Mouse (Mus musculus): ENCODE data around the gene Hsph1.

The Hsph1 gene

GRCm38 (mm10) chr5:149636075-149636920, at the start of gene Hsph1:
Gene Hsph1, minus strand, starts transcription at chr5:149636376.
- peak; percentile 100 for DNase-seq

DNA sequence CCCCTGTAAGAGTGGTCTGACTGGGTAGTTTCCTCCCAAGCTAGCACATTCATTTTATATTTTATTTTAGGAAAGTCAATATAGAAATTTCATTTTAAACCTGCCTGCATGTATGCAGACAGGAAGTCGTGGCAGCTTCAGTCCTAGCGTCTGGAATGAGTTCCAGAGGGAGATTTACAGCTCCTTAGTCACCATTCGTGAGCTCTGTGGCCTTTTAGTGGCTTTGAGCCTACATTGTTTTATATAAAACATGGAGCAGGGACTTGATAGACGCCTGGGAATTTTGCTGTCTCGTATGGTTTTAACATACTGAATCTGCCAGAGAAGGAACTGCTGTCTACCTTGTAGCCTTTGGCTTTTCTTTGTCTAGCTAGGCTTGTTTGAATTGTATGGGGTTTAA, 44.8 kb upstream of the Hsph1 start:
- no peak for DNase-seq

DNA sequence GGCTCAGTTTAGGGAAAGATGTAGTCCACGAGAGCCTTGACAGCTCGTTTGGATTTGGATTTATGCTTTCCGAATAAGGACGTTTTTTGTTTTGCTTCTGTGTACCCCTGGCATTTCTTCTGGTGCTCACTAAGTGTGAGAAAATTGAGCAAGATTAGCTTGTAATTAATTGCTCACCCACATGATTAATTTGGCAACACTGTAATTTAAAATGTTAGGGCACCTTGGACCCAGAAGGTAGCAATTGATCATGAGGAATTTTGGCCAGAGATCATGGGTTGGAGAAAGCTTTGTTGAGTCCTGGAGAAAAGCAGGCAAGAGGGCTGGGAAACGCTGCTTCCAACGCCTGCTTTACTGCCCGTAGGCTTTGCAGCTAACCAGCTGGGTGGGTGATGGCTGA, 43.7 kb upstream of the Hsph1 start:
- no peak for DNase-seq

- peak; percentile 7 to 12 for DNase-seq
These were observed 43.2 kb upstream of the Hsph1 start for GRCm38 (mm10) chr5:149679362-149679761.

DNA sequence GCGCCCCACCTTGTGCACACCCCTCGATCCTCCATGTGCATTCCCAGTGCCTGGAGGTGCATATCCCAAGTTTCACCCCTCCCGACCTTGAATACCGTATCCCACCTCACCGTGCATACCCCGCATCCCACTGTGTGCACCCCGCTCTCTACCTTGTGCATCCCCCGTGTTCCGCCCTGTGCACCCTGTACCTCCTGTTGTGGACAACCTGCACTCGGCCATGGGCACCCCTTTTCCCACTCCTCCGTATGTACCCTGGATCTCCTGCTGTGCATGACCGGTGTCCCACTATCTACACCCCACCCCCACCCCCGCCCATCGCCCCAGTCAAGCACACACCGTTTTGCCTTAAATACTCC, 42.8 kb upstream of the Hsph1 start:
- peak in 1 of 2 experiments; percentile 21 for DNase-seq

DNA sequence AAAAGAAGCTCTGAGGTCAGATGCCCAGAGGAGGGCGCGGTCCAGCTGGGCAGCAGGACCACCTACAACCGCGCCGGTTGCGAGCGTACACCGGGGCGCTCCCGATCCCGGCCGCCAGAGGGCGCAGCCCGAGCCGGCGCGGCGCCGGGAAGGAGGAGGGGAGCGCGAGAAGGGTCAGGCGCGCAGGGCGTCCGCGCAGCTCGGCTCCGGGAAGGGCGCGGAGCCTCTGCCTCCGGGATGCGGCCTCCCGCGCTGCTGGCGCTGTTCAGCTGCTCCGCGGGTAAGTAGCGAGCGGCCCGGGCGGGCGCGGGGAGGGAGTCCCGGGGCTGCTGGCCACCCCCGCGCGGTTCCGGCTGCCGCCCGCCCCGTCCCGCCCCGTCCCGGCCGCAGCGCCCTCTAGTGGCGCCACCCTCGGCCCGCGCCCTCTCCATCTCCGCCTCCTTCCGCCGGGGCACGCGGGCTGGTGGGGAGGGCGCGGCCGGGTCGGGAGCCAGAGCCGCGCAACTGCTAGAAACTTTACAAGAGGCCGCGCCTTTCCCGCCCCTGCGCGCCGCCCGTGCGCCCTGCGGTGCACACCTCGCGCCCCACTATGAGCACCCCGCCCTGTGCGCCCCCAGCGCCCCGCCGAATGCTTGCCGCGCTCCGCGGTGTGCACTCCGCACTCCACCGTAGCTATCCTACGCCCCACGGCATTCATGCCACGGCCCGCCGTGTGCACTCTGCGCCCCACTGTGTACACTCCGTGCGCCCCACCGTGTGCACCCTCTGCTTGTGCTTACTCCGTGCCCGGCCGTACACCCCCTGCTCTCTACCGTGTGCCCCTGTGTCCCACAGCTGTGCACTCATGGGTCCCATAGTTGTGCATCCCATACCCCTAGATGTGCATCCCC, 42.2 kb upstream of the Hsph1 start, which contains the start of gene B3glct:
TSS of gene B3glct (plus strand) at position 131 of the 890 bp plus-strand sequence.
- DNase-seq = peak; percentile 87 to 92

DNA sequence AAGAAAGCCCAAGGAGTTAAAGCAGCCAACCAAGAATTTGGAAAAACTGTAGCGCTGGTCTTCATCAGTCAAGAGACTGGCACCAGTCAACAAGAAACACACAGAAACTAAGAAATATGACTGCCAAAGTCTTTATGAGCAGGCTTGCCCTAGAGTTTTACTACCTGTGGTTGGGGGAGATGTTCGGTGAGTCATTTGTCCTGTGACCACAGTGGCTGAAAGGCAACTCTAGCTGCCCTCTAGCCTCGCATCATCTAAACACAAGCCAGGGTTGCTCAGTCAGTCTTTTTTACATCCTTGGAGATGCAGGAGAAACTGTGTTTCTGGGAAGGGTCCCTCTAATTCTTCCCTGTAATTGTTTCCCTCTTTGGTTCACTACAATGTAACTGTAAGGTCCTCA, 41.0 kb upstream of the Hsph1 start:
- no peak for DNase-seq

DNA sequence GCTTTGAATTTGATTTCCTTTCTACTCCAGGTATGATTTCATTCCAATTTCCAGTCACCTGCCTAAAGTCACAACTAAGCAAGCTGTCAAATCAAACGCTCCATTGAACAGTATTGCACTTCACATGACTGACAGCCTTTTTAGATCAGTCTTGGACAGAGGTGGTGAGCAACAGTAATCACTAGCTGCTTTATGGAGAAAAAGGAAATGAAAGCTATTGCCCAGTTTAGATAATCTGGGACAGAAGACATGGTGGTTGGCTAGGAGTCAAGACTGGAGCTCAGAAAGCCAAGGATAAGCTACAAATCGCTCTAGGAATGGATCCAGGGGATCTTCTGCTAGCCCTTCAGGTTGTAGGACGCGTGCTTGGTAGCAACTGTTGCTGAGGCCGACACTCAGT, 27.2 kb upstream of the Hsph1 start:
- no peak for DNase-seq

DNA sequence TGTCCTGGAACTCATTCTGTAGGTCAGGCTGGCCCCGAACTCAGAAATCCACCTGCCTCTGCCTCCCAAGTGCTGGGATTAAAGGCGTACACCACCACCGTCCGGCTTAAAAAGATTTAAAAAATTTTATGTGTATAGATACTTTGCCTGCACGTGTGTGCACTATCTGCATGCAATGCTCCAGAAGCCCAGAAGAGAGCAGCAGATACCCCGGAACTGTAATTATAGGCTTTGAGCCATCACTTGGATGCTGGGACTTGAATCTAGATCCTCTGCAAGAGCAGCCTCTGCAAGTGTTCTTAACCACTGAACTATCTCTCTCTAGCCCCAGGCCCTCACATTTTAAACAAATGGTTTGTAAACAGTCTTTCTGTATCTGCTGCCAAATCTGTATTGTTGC, 26.8 kb upstream of the Hsph1 start:
- no peak for DNase-seq

DNA sequence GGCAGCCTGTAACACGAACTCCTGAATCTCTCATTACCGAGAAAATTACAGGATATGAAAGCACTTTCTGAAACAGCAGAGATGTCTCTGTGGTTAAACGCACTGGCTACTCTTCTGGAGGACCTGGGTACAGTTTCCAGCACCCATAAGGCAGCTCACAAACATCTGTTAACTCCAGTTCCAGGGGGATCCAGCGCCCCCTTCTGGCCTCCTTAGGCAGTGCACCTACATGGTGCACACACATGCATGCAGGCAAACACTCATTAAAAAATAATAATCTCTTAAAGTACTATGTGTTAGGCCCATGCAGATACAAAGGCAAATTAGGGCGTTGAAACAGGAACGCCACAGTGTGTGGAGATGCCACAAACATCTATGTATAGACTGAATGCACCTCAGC, 25.3 kb upstream of the Hsph1 start:
- no peak for DNase-seq

DNA sequence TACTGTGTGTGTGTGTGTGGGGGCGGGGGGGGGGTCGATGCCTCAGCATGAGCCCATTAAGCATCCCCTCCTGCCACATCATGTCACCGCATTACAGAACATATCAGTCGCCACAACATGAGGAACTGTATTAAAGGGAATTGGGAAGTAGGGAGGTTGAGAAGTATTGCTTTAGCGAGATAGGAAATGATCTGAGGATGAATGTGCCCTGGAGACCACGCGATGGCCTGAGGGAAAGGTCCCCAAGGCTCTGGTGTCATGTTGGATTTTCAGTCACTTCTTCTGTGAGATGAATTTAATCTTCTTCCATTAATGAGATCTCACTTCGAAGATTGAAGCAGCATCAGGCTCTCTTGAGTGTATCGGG, 23.2 kb upstream of the Hsph1 start:
- no peak for DNase-seq

DNA sequence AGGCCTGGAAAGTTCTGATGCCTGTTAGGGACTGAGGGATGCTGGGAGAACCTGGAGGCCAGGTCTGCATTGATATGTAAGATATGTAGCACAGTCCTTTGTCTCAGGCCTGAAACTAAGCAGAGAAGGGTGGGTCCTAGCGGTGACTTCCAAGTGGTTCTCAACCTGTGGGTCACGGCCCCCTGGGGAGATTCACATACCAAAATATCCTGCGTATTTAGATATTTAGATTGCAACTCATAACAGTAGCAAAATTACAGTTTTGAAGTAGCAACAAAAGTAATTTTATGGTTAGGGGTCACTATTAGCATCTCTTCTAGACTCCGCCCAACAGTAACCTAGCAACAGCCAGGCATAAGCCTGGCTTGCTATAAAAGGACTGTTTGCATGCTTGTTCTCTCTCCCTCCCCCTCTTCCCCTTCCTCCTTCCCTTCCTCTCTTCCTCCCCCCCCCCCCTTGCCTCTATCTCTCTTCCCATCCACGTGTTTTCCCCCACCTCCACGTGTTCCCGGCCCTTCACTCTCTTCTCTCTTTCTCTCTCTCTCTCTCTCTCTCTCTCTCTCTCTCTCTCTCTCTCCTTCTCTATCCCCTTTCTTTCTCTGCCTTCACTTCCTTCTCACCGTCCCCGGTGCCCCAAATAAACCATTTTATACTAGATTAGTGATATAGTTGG, 22.7 kb upstream of the Hsph1 start:
- DNase-seq = no peak

- no peak for DNase-seq
These were observed 21.8 kb upstream of the Hsph1 start for GRCm38 (mm10) chr5:149658022-149658421.

DNA sequence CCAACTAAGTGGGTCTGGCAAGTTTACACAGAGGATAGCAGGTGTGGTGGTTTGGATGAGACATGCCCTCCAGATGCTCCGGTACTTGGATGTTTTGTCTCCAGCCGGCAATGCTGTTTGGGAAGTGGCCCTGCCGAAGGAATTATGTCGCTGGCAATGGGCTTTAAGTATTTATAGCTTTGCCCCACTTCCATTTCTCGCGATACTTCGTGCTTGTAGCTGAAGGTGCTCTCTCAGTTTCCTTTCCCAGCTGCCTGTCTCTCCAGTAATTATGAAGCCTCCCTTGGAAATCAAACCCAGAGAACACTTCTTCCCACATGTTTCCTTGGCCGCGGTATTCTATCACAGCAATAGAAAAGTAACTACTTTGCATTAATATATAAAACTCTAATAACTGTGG, 19.5 kb upstream of the Hsph1 start:
- DNase-seq = no peak

- DNase-seq = no peak
These were observed 14.0 kb upstream of the Hsph1 start for GRCm38 (mm10) chr5:149650179-149650553.

- no peak for DNase-seq
These were observed 13.5 kb upstream of the Hsph1 start for GRCm38 (mm10) chr5:149649499-149650178.

GRCm38 (mm10) chr5:149648895-149649406, 12.8 kb upstream of the Hsph1 start:
- no peak for DNase-seq

DNA sequence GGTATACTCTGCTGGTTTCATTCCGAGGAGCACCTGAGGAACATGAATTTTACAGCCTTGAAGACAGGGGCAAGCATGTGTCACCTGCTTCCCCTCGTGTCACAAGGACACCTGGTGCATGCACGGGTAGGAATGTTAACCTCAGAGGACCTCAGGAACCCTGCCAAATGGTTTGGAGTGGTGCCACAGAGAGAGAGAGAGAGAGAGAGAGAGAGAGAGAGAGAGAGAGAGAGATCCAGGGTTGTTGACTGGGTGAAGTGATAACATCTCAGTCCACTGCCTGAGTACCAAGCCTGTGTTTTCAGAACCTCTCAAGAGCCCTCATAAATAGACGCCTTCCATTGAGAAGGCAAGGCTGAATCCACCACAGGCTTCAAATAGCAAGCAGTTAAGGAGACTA, 12.0 kb upstream of the Hsph1 start:
- DNase-seq = no peak

DNA sequence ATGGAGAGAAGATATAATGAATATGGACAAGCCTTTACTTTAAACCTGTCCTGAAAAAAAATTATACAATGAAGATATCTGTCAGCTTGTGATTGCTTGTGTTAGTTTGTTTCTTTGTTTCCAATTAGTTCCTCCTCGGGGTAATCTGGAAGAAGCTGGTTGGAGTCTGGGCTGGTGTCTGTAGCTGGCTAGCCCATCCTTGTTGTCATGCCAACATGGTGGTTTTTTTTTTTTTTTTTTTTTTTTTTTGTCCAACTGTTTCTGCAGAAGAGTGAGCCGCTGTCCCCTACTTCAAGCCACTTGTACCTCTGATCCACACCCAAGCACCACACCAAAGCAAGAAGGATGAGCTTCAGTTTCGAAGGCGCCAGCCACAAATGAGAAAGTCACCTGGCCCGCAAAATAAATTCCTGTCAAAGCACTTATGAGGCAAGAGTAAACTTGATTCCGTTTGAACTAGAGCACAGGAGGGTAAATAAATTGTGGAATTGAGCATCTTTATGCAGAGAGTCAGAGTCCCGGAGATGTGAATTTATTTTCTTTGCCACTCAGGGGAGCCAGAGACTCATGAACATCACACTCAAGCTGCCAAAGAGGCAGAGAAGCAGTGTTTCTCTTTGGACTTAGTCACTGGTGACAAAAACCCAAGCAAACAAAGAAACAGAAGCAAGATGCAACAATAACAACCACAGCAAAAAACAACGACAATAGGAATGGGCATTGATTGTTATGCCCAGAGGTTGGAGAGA, 11.4 kb upstream of the Hsph1 start:
- no peak for DNase-seq

DNA sequence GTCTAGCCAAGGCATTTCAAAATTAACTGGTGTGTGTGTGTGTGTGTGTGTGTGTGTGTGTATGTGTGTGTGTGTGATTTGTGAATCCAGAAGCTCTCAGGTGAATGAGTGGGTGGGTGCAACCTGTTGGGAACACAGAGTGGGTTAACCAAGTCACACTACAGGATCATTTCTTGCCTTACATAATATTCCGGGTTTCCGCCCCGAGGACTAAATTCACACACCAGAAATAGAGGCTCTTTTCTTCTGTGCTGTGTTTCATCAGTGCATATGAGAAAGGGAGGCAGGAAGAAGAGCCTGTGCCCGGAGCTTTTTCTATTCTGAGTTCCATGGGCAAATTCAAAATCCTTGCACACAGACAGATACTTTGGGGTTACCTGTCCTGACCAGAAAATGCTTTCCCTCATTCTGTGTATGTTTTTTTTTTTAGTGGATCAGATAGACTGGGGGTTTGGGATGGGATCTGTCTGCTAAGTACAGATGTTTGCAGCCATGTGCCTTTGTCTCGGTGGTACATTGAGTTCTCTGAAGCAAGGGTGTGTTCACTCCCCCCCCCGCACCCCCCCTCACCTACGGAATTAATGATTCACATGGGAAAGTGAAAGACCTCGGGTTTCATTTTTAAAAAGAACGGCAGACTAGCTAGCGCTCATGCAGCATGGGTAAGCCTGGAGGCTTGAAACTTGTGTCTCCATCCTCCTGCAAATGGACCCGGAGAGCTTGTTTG, 6.8 kb upstream of the Hsph1 start:
- DNase-seq = no peak

- DNase-seq = no peak
These were observed 6.2 kb upstream of the Hsph1 start for GRCm38 (mm10) chr5:149642366-149642765.
